Mouse (Mus musculus): Measurements from ENCODE around the gene Styx.

Styx gene

GRCm38 (mm10) chr14:45438250-45438930 lies 87.5 kb downstream of the Styx start:
- in situ Hi-C loops (cut with MboI; ENCODE audit: low sequenced_read_pairs): no loop called here

- in situ Hi-C loops (cut with MboI; ENCODE audit: low sequenced_read_pairs): no loop called here
These were observed 88.0 kb downstream of the Styx start for GRCm38 (mm10) chr14:45438931-45439275.

GRCm38 (mm10) chr14:45439387-45439786 lies 88.5 kb downstream of the Styx start:
- in situ Hi-C loops (cut with MboI; ENCODE audit: low sequenced_read_pairs): no loop called here

GRCm38 (mm10) chr14:45441291-45441690 lies 90.4 kb downstream of the Styx start:
- in situ Hi-C loops (cut with MboI; ENCODE audit: low sequenced_read_pairs): no loop called here

GRCm38 (mm10) chr14:45442781-45443560 lies 92.1 kb downstream of the Styx start:
- in situ Hi-C loops (cut with MboI; ENCODE audit: low sequenced_read_pairs): no loop called here

GRCm38 (mm10) chr14:45444870-45445269 lies 94.0 kb downstream of the Styx start:
- in situ Hi-C loops (cut with MboI; ENCODE audit: low sequenced_read_pairs): no loop called here

GRCm38 (mm10) chr14:45445445-45445844 lies 94.6 kb downstream of the Styx start:
- in situ Hi-C loops (cut with MboI; ENCODE audit: low sequenced_read_pairs): no loop called here

GRCm38 (mm10) chr14:45446777-45447176 lies 95.9 kb downstream of the Styx start:
- in situ Hi-C loops (cut with MboI; ENCODE audit: low sequenced_read_pairs): no loop called here

- in situ Hi-C loops (cut with MboI; ENCODE audit: low sequenced_read_pairs): no loop called here
These were observed 100.2 kb downstream of the Styx start for GRCm38 (mm10) chr14:45451090-45451489.

- in situ Hi-C loops (cut with MboI; ENCODE audit: low sequenced_read_pairs): no loop called here
These were observed 101.3 kb downstream of the Styx start for GRCm38 (mm10) chr14:45452148-45452547.

GRCm38 (mm10) chr14:45452861-45453512 lies 102.1 kb downstream of the Styx start:
- in situ Hi-C loops (cut with MboI; ENCODE audit: low sequenced_read_pairs): no loop called here

- in situ Hi-C loops (cut with MboI; ENCODE audit: low sequenced_read_pairs): no loop called here
These were observed 102.8 kb downstream of the Styx start for GRCm38 (mm10) chr14:45453538-45454233.

- in situ Hi-C loops (cut with MboI; ENCODE audit: low sequenced_read_pairs): no loop called here
These were observed 105.0 kb downstream of the Styx start for GRCm38 (mm10) chr14:45455651-45456501.

GRCm38 (mm10) chr14:45456502-45456846 lies 105.6 kb downstream of the Styx start:
- in situ Hi-C loops (cut with MboI; ENCODE audit: low sequenced_read_pairs): no loop called here

- in situ Hi-C loops (cut with MboI; ENCODE audit: low sequenced_read_pairs): no loop called here
These were observed 106.1 kb downstream of the Styx start for GRCm38 (mm10) chr14:45457003-45457402.

- in situ Hi-C loops (cut with MboI; ENCODE audit: low sequenced_read_pairs): no loop called here
These were observed 109.0 kb downstream of the Styx start for GRCm38 (mm10) chr14:45459877-45460276.

- in situ Hi-C loops (cut with MboI; ENCODE audit: low sequenced_read_pairs): no loop called here
These were observed 109.6 kb downstream of the Styx start for GRCm38 (mm10) chr14:45460491-45460890.

GRCm38 (mm10) chr14:45461945-45462344 lies 111.1 kb downstream of the Styx start:
- in situ Hi-C loops (cut with MboI; ENCODE audit: low sequenced_read_pairs): no loop called here

- in situ Hi-C loops (cut with MboI; ENCODE audit: low sequenced_read_pairs): no loop called here
These were observed 111.5 kb downstream of the Styx start for GRCm38 (mm10) chr14:45462374-45462773.

GRCm38 (mm10) chr14:45462875-45463475 lies 112.1 kb downstream of the Styx start:
- in situ Hi-C loops (cut with MboI; ENCODE audit: low sequenced_read_pairs): no loop called here
